Mouse (Mus musculus) midbrain, embryonic 12.5 days (tissue): ENCODE results near the gene Hs3st3b1. TPM values are rescaled to one million over a fixed set of nuclear protein-coding genes. Genes with fewer than 3 reads are reported as not detected.

ENCODE experiments used
- ATAC-seq: fragments of 200-750 bp; cut with Nextera tagmentation; 2 replicates; pipeline ENCODE4 v1.8.0; 2017; ENCODE audit warnings: low read depth, moderate TSS enrichment, moderate library complexity; ENCODE audit not compliant: low FRiP score
- H3K27ac ChIP-seq: fragments of 300-500 bp; sonication (generic); replicated peaks from 2 replicates; pipeline ENCODE4 v1.5.1; 2016; ENCODE audit warnings: mild to moderate bottlenecking
- H3K27me3 ChIP-seq: fragments of 300-500 bp; sonication (generic); 2 replicates; pipeline ENCODE4 v1.6.1; 2016; ENCODE audit warnings: mild to moderate bottlenecking
- H3K36me3 ChIP-seq: fragments of 300-500 bp; sonication (generic); 2 replicates; pipeline ENCODE4 v1.6.1; 2016
- H3K4me1 ChIP-seq: fragments of 300-500 bp; sonication (generic); 2 replicates; pipeline ENCODE4 v1.6.1; 2016
- H3K4me2 ChIP-seq: fragments of 300-500 bp; sonication (generic); replicated peaks from 2 replicates; pipeline ENCODE4 v1.6.1; 2016; ENCODE audit warnings: mild to moderate bottlenecking, moderate library complexity
- H3K4me3 ChIP-seq: fragments of 300-500 bp; sonication (generic); 2 replicates; pipeline ENCODE4 v1.5.1; 2016; ENCODE audit warnings: mild to moderate bottlenecking
- H3K9ac ChIP-seq: fragments of 300-500 bp; sonication (generic); replicated peaks from 2 replicates; pipeline ENCODE4 v1.6.1; 2016; ENCODE audit warnings: mild to moderate bottlenecking, moderate library complexity
- H3K9me3 ChIP-seq: fragments of 300-500 bp; sonication (generic); 2 replicates; pipeline ENCODE4 v1.6.1; 2016; ENCODE audit warnings: mild to moderate bottlenecking
- WGBS: fragments of 180-500 bp; shearing (Covaris S2); methylation state at CpG from one replicate; pipeline ENCODE4 v1.1.7; 2016; 5-methylcytosine and 5-hydroxymethylcytosine counted together
- polyA plus RNA-seq: library from polyadenylated mRNA; unstranded; fragments of >200 nt; fragmentation: Nextera tagmentation; extraction: Ambion mirVana; gene quantifications from 2 replicates; pipeline ENCODE4 v1.2.1, GENCODE M21; 2016

The Hs3st3b1 gene
- polyA plus RNA-seq, 1 experiment from 2014 or later, result 22.0 TPM

DNA sequence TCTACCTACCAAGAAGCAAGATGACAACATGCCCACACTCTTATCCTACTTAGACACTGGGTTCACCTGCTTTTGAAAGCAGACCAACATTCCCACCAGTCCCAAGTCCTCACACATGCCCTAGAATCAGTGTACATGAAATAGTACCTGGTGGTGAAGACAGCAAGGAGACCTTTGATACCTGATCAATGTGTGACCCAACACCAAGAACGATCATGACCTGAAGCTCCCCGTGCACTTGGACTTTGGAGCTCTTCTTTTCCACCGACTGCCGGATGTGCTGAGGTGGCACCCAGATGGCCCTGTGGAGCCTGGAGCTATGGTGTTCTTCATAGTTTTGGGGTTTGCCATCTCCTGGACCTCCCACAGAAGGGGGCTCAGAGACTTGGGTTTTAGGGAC lies 43.5 kb downstream of the Hs3st3b1 start:
- Histone ChIP-seq H3K36me3 (no peaks in the 10 kb centered on the region), H3K4me1 (no peaks in the 10 kb centered on the region), H3K4me2 (no peak overlapping the region), H3K27ac (no peak overlapping the region), H3K9me3 (no peaks in the 10 kb centered on the region), H3K27me3 (peaks cover 4% of the 10 kb centered on the region; the same call in 1 of the 2 replicates), H3K9ac (no peak overlapping the region), H3K4me3 (no peak overlapping the region)
- no peak for ATAC-seq
- WGBS, result 94% methylated on average over 4 of the region's 4 CpGs

DNA sequence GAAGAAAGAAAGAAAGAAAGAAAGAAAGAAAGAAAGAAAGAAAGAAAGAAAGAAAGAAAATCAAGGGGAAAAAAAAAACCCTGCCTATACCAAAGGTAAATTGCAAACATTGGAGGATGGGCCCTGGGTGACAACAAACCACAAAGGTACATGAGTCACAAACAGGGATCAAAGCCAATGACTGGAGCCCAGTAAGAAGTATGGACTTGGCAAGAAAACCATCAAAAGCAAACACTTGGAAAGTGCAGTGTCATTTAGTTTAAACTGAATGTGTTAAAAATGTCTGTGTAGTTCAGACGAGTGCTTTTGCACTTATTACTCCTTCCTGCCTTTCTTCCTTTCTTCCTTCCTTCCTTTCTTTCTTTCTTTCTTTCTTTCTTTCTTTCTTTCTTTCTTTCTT lies 59.3 kb downstream of the Hs3st3b1 start:
- H3K27ac ChIP-seq, result no peak overlapping the region
- no peaks in the 10 kb centered on the region for H3K4me1 ChIP-seq
- H3K9me3 ChIP-seq, result no peaks in the 10 kb centered on the region
- H3K9ac ChIP-seq, result no peak overlapping the region
- no peak overlapping the region for H3K4me3 ChIP-seq
- no peak overlapping the region for H3K4me2 ChIP-seq
- H3K27me3 ChIP-seq, result no peaks in the 10 kb centered on the region
- no peak for ATAC-seq
- H3K36me3 ChIP-seq, result no peaks in the 10 kb centered on the region
- WGBS, result 67% methylated on average over 1 of the region's 1 CpGs

DNA sequence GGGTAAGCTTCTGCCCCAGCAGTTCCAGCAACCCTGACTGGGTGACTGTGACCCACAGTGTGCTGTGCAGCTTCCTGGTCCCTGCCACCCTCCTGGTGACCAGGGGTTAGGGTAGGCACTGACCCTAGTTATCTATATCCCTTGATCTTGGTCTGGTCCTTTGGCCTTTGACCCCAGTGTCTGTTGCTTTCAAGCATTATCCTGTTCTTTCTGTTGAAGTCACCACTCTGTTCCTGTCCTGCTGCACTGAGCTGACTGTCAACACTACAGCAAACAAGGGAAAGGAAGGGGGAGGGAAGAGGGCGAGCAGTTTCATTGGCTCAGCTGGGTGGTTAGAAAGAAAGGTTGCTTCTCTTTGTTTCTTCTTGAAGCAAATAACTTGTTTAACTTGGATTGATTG lies 60.1 kb downstream of the Hs3st3b1 start:
- H3K4me1 ChIP-seq, result no peaks in the 10 kb centered on the region
- H3K9ac ChIP-seq, result no peak overlapping the region
- no peak overlapping the region for H3K4me2 ChIP-seq
- H3K9me3 ChIP-seq, result no peaks in the 10 kb centered on the region
- no peak for ATAC-seq
- H3K27ac ChIP-seq, result no peak overlapping the region
- 12% methylated on average over 1 of the region's 1 CpGs for WGBS
- no peaks in the 10 kb centered on the region for H3K27me3 ChIP-seq
- no peaks in the 10 kb centered on the region for H3K36me3 ChIP-seq
- H3K4me3 ChIP-seq, result no peak overlapping the region

DNA sequence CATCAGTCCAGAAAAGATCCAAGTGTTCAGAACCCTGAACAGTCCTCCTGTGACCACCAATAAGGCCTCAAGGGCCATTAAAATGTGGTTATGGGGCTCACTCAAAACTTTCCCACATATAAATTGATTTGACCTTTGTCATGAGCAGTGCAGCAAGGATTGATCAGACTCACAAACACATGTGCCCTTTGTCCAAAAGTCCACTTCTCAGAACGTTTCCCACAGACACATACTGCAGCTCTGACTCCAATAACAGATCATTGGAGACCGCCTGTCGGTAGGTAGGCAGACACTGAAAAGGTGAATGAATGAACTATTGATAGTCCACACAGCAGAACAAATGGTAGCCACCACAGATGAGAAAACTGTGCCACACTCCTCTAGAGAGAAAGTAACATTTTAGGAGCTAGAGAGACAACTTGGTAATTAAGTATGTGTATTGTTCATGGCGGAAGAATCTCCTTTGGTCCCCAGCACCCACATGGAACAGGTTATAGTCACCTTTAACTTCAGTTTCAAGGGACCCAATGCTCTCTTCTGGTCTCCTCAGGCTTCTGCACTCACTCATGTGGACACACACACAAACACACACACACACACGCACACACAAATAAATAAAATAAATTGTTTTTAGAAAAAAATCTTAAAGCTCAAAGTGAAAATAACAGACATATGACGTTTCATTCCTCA lies 70.9 kb downstream of the Hs3st3b1 start:
- Histone ChIP-seq H3K4me1 (no peaks in the 10 kb centered on the region), H3K36me3 (no peaks in the 10 kb centered on the region), H3K4me3 (no peak overlapping the region), H3K4me2 (no peak overlapping the region), H3K27ac (no peak overlapping the region), H3K9ac (no peak overlapping the region), H3K9me3 (no peaks in the 10 kb centered on the region), H3K27me3 (no peaks in the 10 kb centered on the region)
- ATAC-seq, result no peak
- 86% methylated on average over 6 of the region's 6 CpGs for WGBS

DNA sequence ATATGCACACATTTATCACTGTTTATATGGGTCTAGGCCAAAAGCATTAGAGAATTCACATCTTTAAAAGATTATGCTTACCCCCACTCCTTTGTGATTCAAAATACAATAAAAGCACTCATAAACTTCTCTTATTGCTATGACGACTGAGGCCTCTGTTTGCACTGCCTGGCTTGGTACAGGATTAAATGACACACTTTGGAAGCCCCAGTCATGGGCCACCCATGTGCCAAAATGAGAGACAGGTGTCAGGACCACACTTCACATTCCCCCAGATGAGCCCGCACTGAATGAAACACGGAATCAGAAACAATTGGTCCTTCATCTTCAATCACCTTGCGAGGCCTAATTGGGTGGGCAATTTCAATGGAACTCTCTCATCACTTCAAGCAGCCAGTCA lies 71.8 kb downstream of the Hs3st3b1 start:
- no peaks in the 10 kb centered on the region for H3K36me3 ChIP-seq
- no peak overlapping the region for H3K27ac ChIP-seq
- no peak overlapping the region for H3K4me3 ChIP-seq
- H3K4me2 ChIP-seq, result no peak overlapping the region
- WGBS, result 84% methylated on average over 4 of the region's 4 CpGs
- no peaks in the 10 kb centered on the region for H3K4me1 ChIP-seq
- H3K9ac ChIP-seq, result no peak overlapping the region
- no peaks in the 10 kb centered on the region for H3K9me3 ChIP-seq
- ATAC-seq, result no peak
- H3K27me3 ChIP-seq, result no peaks in the 10 kb centered on the region

DNA sequence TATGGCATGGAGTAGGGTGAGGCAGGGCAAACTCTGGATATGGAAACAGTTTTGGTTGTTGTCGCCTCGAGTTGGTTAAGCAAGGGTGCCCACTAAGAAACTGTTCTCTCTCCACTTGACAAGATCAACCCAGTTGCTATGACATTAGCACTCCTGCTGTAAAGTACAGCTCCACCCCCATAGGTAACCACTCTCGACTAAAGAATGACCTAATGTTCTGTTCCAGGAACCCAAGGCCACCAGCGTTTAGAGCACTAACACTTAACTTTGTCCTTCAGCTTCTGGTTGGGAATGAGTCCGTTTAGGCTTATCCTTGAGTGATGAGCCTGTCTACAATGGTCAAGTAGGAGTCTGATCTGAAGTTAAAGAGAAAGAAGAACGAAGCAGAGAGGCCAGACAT lies 76.7 kb downstream of the Hs3st3b1 start:
- no peak overlapping the region for H3K9ac ChIP-seq
- ATAC-seq, result no peak

DNA sequence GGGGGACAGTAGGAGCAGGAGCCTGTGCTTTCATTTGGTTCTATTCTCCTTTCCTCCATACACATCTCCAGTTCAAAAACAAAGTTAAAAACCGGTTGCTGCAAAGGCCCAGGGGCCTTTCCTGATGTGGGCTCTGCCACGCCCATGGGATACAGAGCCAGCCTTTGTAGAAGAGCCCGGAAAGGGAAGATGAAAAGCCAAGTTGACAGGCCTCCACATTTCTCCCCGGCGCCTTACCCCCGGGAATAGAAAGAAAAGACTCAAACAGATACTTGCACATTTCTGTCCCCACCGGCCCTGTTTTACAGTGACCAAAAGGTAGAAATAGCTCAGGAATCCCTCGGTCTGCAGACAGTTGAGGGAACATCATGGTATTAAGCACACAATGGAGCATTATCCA lies 77.4 kb downstream of the Hs3st3b1 start:
- Histone ChIP-seq H3K27ac (no peak overlapping the region), H3K4me1 (peaks cover 3% of the 10 kb centered on the region; the same call in 1 of the 2 replicates), H3K36me3 (no peaks in the 10 kb centered on the region), H3K9me3 (no peaks in the 10 kb centered on the region), H3K27me3 (no peaks in the 10 kb centered on the region), H3K9ac (no peak overlapping the region), H3K4me2 (no peak overlapping the region), H3K4me3 (no peak overlapping the region)
- no peak for ATAC-seq
- 66% methylated on average over 8 of the region's 8 CpGs for WGBS

More for the DNA sequence above, 76.7 kb downstream of the Hs3st3b1 start:
- no CpG with 5 or more reads among the region's 6 CpGs for WGBS
- Histone ChIP-seq H3K4me1 (peaks cover 3% of the 10 kb centered on the region; the same call in 1 of the 2 replicates), H3K36me3 (no peaks in the 10 kb centered on the region), H3K9me3 (no peaks in the 10 kb centered on the region), H3K27ac (no peak overlapping the region), H3K27me3 (no peaks in the 10 kb centered on the region), H3K4me3 (no peak overlapping the region), H3K4me2 (no peak overlapping the region)

DNA sequence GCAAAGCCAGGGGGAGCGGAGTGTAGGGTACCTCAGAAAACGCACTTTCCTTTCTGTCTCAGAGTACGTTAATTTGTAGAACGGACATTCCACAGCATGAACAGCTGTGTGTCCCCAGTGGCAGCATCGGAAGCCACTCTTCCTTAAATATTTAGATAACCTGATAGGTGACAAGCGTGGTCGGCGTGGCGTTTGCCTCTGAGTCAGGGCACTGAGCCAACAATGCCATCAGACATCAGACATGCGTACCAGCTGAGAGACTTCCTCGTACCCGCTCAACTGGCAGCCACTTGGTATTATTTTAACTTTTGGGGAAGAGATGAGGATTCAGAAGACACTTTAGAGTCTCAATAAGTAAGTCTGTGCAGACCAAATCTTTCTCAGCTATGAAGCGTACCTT lies 84.6 kb downstream of the Hs3st3b1 start:
- H3K4me1 ChIP-seq, result peaks cover 4% of the 10 kb centered on the region; the same call in 1 of the 2 replicates
- H3K36me3 ChIP-seq, result no peaks in the 10 kb centered on the region
- no peak overlapping the region for H3K4me3 ChIP-seq
- H3K27ac ChIP-seq, result no peak overlapping the region
- WGBS, result 82% methylated on average over 13 of the region's 13 CpGs
- no peak for ATAC-seq
- no peaks in the 10 kb centered on the region for H3K9me3 ChIP-seq
- H3K9ac ChIP-seq, result no peak overlapping the region
- H3K27me3 ChIP-seq, result no peaks in the 10 kb centered on the region
- H3K4me2 ChIP-seq, result no peak overlapping the region

Other genes starting within 250 kb of the Hs3st3b1 start
- 21.1 and 23.9 TPM in 2 replicates for gene Cox10, start 157.2 kb upstream of the Hs3st3b1 start, polyA plus RNA-seq